Mouse (Mus musculus): ENCODE measurements around the gene Mib2.
"Not testable (repeated sequence)": the region's sequence is repeated elsewhere in the genome, so short reads cannot be mapped to it uniquely, and the experiment has no call there.

Mib2 gene

GRCm38 (mm10) chr4:155675991-155676390 is 7.0 kb upstream of the Mib2 start:
- intact Hi-C loops (cut with DNase I), result no loop called here

- intact Hi-C loops (cut with DNase I), result no loop called here
These were observed 3.1 kb upstream of the Mib2 start for GRCm38 (mm10) chr4:155672082-155672481.

DNA sequence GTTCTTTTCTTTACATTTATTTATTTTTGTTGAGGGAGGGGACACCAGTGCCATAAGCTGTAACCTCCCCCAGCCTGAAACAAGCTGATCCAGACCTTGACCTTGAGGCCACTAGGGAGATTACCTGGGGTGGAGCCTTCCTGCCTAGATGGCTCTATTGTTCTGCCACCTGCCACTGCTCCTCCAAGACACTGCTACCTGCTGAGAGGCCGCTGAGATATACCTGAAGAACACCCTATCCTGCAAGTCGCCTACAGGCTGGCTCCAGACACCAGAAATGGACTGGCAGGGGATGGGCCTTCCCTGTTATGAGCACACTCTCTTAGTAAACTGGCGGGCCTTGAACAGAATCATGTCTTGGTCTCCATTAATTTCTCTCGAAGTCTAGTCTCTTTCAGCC is 1.2 kb upstream of the Mib2 start:
- intact Hi-C loops (cut with DNase I), result not testable (repeated sequence)

DNA sequence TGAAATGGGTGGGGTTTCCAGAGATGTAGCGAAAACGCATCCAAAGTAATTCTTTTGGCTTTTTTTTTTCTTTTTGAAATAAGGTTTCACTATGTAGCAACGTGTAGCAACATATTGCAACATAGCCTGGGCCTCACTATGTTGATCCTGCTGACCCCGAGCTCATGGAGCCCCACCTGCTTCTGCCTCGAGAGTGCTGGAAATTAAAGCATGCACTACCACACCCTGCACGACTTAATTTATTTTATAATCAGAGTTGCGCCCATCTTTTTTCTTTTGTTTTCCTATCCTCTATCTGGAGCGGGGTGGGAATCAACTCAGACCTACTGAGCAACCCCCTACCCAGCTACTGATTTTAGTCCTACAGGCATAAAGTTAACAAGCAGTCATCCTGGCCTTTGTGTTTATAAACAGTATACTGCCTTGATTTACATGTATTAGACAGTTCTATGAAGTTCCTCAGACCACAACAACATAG is 639 bp upstream of the Mib2 start:
- intact Hi-C loops (cut with DNase I), result no loop called here

DNA sequence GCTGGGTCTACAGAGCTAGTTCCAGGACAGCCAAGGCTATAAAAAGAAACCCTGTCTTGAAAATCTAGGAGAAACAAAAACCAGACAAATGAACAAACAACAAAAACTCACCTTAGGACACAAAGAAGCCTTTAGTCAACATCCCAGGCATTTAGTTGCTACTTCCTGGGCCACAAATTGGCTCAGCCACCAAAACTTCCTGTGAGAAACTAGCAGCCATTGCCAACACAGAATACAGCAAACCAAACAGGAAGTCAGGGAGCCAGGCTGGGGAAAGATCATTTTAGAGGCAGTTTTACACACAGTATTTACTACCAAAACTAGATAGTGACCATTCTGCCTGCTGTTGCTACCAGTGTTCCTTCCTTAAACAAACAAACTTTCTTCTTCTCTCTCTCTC is 2.1 kb downstream of the Mib2 start:
- intact Hi-C loops (cut with DNase I), result no loop called here

GRCm38 (mm10) chr4:155660641-155661040 is 8.4 kb downstream of the Mib2 start:
- intact Hi-C loops (cut with DNase I), result no loop called here

GRCm38 (mm10) chr4:155658961-155659360 is 10.0 kb downstream of the Mib2 start:
- intact Hi-C loops (cut with DNase I), result no loop called here

- intact Hi-C loops (cut with DNase I), result no loop called here
These were observed 12.7 kb downstream of the Mib2 start for GRCm38 (mm10) chr4:155656214-155656751.

DNA sequence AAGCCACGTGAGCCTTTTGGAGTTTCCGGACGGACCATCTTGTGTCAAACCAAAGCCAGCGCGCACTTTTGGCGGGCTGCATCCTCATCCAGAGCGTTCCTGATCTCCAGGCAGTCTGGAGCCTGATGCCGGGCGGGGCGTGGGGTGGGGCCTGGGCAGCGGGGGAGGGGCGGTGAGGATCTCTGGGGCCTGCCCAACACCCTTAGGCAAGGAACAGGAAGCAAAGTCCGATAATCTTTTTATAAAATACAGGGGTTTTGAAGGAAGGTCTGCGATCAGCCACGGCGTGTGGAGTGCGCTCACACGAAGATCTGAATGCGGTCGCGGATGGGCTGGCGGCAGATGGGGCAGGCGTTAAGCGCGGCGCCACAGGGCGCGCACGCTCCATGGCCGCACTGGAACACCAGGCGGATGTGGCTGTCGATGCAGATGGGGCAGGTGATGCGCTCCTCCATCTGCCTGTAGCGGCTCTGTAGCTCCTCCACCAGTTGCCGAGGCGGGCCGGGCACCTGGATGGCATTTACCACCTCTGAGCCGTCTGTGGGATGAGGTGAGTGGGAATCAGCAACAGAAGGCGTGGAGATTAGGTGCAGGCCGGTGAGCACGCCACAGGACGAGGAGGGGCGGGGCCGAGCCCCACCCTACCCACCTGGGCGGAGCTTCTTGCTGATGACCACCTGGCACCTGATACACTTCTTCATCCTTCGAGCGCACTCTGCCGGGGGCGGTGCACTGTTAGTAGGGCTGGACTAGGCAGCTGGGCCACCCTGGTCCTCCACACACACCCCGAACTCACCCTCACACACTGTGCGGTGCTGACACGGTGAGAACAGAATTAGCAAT is 14.3 kb downstream of the Mib2 start:
- intact Hi-C loops (cut with DNase I), result no loop called here

DNA sequence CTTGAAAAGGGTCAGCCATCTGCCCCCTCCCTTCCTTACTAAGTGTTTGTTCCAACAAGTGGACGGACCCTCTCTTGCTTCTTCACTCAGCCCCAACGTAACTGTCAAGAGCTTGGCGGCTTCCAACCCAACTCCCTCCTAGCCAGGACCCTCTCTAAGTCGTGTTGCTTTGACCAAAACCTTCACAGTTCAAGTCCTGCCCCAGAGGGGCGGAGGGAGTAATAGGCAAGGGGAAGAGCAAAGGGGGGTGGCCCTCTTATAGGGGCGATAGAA is 14.9 kb downstream of the Mib2 start:
- intact Hi-C loops (cut with DNase I), result no loop called here

- intact Hi-C loops (cut with DNase I), result no loop called here
These were observed 15.4 kb downstream of the Mib2 start for GRCm38 (mm10) chr4:155653451-155654182.

DNA sequence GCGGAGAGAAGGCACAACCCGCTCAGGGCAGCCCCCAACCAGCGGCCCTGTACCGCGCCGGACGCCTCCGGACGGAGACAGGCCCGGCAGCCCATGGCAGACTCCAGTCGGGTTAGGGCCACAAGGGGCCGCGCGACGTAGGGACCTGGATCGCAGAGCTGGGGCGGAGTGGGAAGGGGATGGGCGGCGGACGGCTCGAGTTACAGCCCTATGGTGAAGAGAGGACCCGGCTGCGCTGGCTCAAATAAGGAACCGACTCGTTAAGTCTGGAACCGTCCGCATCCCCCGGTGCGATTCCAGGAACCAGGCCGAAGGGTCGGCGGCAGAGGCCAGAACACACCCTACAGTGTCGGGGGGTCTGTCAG is 15.9 kb downstream of the Mib2 start, which contains the start of gene Mmp23:
Mmp23 (minus strand) TSS at position 299 of the 365 bp plus-strand sequence.
- intact Hi-C loops (cut with DNase I), result no loop called here

GRCm38 (mm10) chr4:155652283-155653085 is 16.5 kb downstream of the Mib2 start:
- intact Hi-C loops (cut with DNase I), result no loop called here

GRCm38 (mm10) chr4:155651553-155652269 is 17.3 kb downstream of the Mib2 start:
- intact Hi-C loops (cut with DNase I), result no loop called here

DNA sequence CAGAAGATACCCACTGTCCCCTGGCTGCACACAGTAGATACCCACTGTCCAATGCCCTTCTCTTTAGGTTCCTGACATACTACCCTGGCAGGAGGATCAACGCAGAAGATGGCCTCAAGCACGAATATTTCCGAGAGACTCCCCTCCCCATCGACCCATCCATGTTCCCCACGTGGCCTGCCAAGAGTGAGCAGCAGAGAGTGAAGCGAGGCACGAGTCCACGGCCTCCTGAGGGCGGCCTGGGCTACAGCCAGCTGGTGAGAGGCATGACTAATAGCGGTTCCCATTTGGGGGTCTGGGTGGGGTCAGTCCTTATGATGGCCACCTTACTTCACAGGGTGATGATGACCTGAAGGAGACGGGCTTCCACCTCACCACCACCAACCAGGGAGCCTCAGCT is 19.6 kb downstream of the Mib2 start:
- intact Hi-C loops (cut with DNase I), result no loop called here

GRCm38 (mm10) chr4:155645721-155646120 is 23.3 kb downstream of the Mib2 start:
- intact Hi-C loops (cut with DNase I), result no loop called here

DNA sequence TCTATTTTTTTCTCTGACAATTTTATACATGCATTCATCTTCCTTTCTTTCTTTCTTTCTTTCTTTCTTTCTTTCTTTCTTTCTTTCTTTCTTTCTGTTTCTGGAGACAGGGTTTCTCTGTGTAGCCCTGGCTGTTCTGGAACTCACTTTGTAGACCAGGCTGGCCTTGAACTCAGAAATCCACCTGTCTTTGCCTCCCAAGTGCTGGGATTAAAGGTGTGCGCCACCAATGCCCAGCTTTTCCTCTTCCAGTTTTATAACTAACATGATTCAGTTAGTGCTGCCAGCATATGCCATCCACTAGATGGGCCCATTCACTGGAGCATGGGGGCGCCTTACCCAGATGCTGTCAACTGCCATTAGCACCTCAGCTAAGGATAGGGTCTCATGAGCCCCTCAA is 23.7 kb downstream of the Mib2 start, which contains the start of gene Gm10563:
Gm10563 (minus strand) TSS at position 101 of the 400 bp plus-strand sequence.
- intact Hi-C loops (cut with DNase I), result not testable (repeated sequence)

DNA sequence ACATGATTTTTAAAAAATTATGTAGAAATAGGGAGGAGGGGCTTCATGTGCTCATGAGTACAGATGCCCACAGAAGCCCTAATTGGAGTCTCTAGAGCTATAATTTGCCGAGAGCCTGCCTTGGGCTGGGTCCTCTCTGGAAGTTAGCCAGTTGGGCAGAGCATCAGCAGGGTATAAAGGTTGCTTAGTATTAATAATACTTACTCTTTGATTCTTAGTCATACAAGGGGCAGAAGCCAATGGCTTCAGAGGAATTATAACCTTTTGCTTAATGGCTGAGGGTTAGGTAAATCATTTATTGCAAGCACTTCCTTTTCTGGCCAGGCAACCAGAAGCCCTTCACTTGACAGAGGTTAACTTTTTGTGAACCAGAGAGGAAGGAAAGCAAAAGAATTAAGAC is 25.5 kb downstream of the Mib2 start:
- intact Hi-C loops (cut with DNase I), result no loop called here

DNA sequence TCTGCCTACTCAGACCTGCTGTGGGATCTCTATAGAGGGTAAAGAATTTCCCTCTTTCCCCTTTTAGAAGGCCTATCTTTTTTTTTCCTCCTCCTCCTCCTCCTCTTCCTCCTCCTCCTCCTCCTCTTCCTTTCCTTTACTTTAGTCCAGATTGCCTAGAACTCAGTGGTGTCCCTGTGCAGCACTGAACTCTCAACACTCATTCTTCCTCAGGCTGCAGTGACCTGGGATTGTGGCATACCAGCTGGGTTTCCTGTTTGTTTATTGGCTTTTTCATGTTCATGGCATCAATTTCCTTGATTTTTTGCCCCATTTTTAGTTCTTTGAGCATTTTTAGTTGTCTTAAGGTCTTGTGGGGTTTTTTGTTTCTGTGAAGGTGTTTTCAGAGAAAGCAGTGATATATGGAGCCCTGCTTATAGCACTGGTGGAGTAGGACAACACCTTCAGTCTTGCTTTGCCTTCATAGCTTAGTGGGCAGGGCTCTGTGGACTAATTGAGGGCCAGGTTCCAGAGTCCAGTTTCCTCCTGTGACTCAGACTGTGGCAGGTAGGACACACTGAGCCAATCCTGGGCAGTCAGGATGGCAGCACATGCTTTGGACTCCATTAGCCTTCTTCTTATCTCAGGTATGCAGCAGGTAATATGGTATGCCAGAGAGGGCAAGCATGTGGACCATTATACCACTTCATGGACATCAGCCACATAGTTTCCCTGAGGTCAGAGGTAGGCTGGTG is 33.1 kb downstream of the Mib2 start:
- intact Hi-C loops (cut with DNase I), result no loop called here

- intact Hi-C loops (cut with DNase I), result no loop called here
These were observed 38.7 kb downstream of the Mib2 start for GRCm38 (mm10) chr4:155630267-155630666.

All from adrenal gland (tissue).